ENCODE assay signal across 9 mouse cellular contexts in genomic region chr2:10081453-10082080, GRCm38 (mm10). TPM values are rescaled to one million over a fixed set of nuclear protein-coding genes. Genes with fewer than 3 reads are reported as not detected.
DNase-seq lines count a peak whose midpoint lies in the region; ATAC-seq and TF ChIP-seq lines count a peak whose summit lies in the region.
"Had no signal": no experiment of that assay in that cellular context is flagged by ENCODE, and none has a peak within 500 bp of the region (broad histone marks: within the 10 kb centered on the region; RNA-seq: fewer than 3 reads in every experiment).

No protein-coding gene starts in this region.

- H3K36me3 ChIP-seq in megakaryocyte, embryonic 14.5 days (replicated peaks; ENCODE audit: low read length), result peaks cover 42% of the 10 kb centered on the region
- H3K36me3 ChIP-seq in forebrain, embryonic 16.5 days (ENCODE audit: control insufficient read depth, insufficient read depth), result 0 out of 2 replicates have a peak, but pooled peaks cover 5% of the 10 kb centered on the region
- H3K36me3 ChIP-seq in liver, embryonic 13.5 days, result peaks cover 31% of the 10 kb centered on the region

- WGBS in forebrain, embryonic 16.5 days, result 91% methylated on average over 5 of the region's 5 CpGs
- 58% methylated on average over 5 of the region's 5 CpGs for WGBS in liver, embryonic 13.5 days (ENCODE audit: insufficient replicate concordance)
- 70% methylated on average over 5 of the region's 5 CpGs for WGBS in lung, adult 2 months

- peak; percentile 15 for DNase-seq in liver, embryonic 13.5 days
- DNase-seq in spleen, postnatal 10 days (ENCODE audit: low spot score in 2 of 2), result no peak
- no peak for DNase-seq in lung, adult 2 months
- no peak for DNase-seq in B cell, adult 2 months
- no peak for DNase-seq in T-cell, adult 2 months (ENCODE audit: low spot score)
- DNase-seq: gastrocnemius, postnatal 25 days had no signal

- H3K27ac ChIP-seq in forebrain, embryonic 16.5 days (ENCODE audit: low read length), result no peak overlapping the region
- H3K27ac ChIP-seq in liver, embryonic 13.5 days, result peak overlapping the region; percentile 39; the same call in 1 of the 2 replicates

- peaks cover 67% of the 10 kb centered on the region for H3K4me1 ChIP-seq in megakaryocyte, embryonic 14.5 days
- H3K4me1 ChIP-seq in forebrain, embryonic 16.5 days (replicated peaks; ENCODE audit: control insufficient read depth, insufficient read depth, low read length), result peaks cover 32% of the 10 kb centered on the region
- peaks cover 57% of the 10 kb centered on the region for H3K4me1 ChIP-seq in liver, embryonic 13.5 days (replicated peaks)
- peaks cover 7% of the 10 kb centered on the region; the same call in 1 of the 2 replicates for H3K4me1 ChIP-seq in lung, adult 2 months (ENCODE audit: control insufficient read depth, insufficient read depth, low read length)

- no peaks in the 10 kb centered on the region for H3K9me3 ChIP-seq in megakaryocyte, embryonic 14.5 days
- no peaks in the 10 kb centered on the region for H3K9me3 ChIP-seq in forebrain, embryonic 16.5 days (ENCODE audit: control insufficient read depth, low read length)
- H3K9me3 ChIP-seq in liver, embryonic 13.5 days (replicated peaks), result no peaks in the 10 kb centered on the region

- no peak overlapping the region; the same call in 1 of the 2 replicates for H3K9ac ChIP-seq in forebrain, embryonic 16.5 days (replicated peaks; ENCODE audit: low read depth, low read length)
- peak overlapping the region; percentile 96 for H3K9ac ChIP-seq in liver, embryonic 13.5 days

- no peak for TF ChIP-seq CTCF in lung, adult 2 months (IDR thresholded peaks at IDR 0.05; ENCODE audit: insufficient read depth, low read length)

- H3K4me3 ChIP-seq in megakaryocyte, embryonic 14.5 days (replicated peaks), result peak overlapping the region; percentile 100
- H3K4me3 ChIP-seq in forebrain, embryonic 16.5 days (replicated peaks; ENCODE audit: low read length), result peak overlapping the region; percentile 98
- peak overlapping the region; percentile 87 for H3K4me3 ChIP-seq in liver, embryonic 13.5 days (replicated peaks)
- H3K4me3 ChIP-seq in lung, adult 2 months (replicated peaks; ENCODE audit: extremely low read depth, low read depth, low read length), result no peak overlapping the region

- no peak for ATAC-seq in megakaryocyte, adult 5-6 weeks (ENCODE audit: poor library complexity, severe bottlenecking)
- no peak for ATAC-seq in forebrain, embryonic 16.5 days
- ATAC-seq in liver, embryonic 13.5 days (ENCODE audit: low read depth), result no peak

- no peaks in the 10 kb centered on the region for H3K27me3 ChIP-seq in megakaryocyte, embryonic 14.5 days (replicated peaks)
- H3K27me3 ChIP-seq in forebrain, embryonic 16.5 days (replicated peaks; ENCODE audit: control insufficient read depth, insufficient read depth, low read length), result no peaks in the 10 kb centered on the region
- H3K27me3 ChIP-seq in liver, embryonic 13.5 days, result no peaks in the 10 kb centered on the region

- H3K4me2 ChIP-seq in forebrain, embryonic 16.5 days (ENCODE audit: low read length), result peak overlapping the region; percentile 80
- H3K4me2 ChIP-seq in liver, embryonic 13.5 days, result peak overlapping the region; percentile 78

- no peak for TF ChIP-seq POLR2A in lung, adult 2 months (IDR thresholded peaks at IDR 0.05; ENCODE audit: borderline replicate concordance, extremely low read depth, low read depth, low read length)

RNA-seq across cellular contexts. Expression of gene Kin, which starts 1.2 kb away (rescaled TPM):
- polyA plus RNA-seq in megakaryocyte, embryonic 14.5 days (2012; ENCODE audit: insufficient read depth, low replicate concordance), result 1.9 TPM in 1 of 2 replicates, not detected in the other
- total RNA-seq in megakaryocyte, adult 5-6 weeks (2015), result 26.3 and 27.6 TPM in 2 replicates
- 24.2 and 35.6 TPM in 2 replicates for total RNA-seq in megakaryocyte, adult 5-6 weeks (2017)
- 34.2 and 39.8 TPM in 2 replicates for polyA plus RNA-seq in forebrain, embryonic 16.5 days (2015; fragmentation: Nextera tagmentation; extraction: Ambion mirVana)
- 19.6 and 22.1 TPM in 2 replicates for polyA plus RNA-seq in liver, embryonic 13.5 days (2015; fragmentation: Nextera tagmentation; extraction: Ambion mirVana)
- polyA plus RNA-seq in lung, adult 2 months (2012; rRNA removed), result 1.7 TPM in 2 replicates

RNA-seq across cellular contexts. Expression of gene Atp5c1, which starts 1.3 kb away (rescaled TPM):
- polyA plus RNA-seq in megakaryocyte, embryonic 14.5 days (2012; ENCODE audit: insufficient read depth, low replicate concordance), result 6.9 and 17.5 TPM in 2 replicates
- total RNA-seq in megakaryocyte, adult 5-6 weeks (2015), result 493 and 571 TPM in 2 replicates
- 410 and 491 TPM in 2 replicates for total RNA-seq in megakaryocyte, adult 5-6 weeks (2017)
- 543 and 544 TPM in 2 replicates for polyA plus RNA-seq in forebrain, embryonic 16.5 days (2015; fragmentation: Nextera tagmentation; extraction: Ambion mirVana)
- 409 and 441 TPM in 2 replicates for polyA plus RNA-seq in liver, embryonic 13.5 days (2015; fragmentation: Nextera tagmentation; extraction: Ambion mirVana)
- polyA plus RNA-seq in lung, adult 2 months (2012; rRNA removed), result 125 and 180 TPM in 2 replicates

RNA-seq across cellular contexts. Expression of gene Taf3, which starts 33.2 kb away (rescaled TPM):
- 17.0 and 19.0 TPM in 2 replicates for polyA plus RNA-seq in megakaryocyte, embryonic 14.5 days (2012; ENCODE audit: insufficient read depth, low replicate concordance)
- 12.5 and 13.3 TPM in 2 replicates for total RNA-seq in megakaryocyte, adult 5-6 weeks (2015)
- total RNA-seq in megakaryocyte, adult 5-6 weeks (2017), result 8.7 and 12.6 TPM in 2 replicates
- polyA plus RNA-seq in forebrain, embryonic 16.5 days (2015; fragmentation: Nextera tagmentation; extraction: Ambion mirVana), result 14.3 and 14.5 TPM in 2 replicates
- polyA plus RNA-seq in liver, embryonic 13.5 days (2015; fragmentation: Nextera tagmentation; extraction: Ambion mirVana), result 8.0 and 9.4 TPM in 2 replicates
- 5.8 and 8.7 TPM in 2 replicates for polyA plus RNA-seq in lung, adult 2 months (2012; rRNA removed)

RNA-seq across cellular contexts. Expression of gene Itih2, which starts 49.6 kb away (rescaled TPM):
- polyA plus RNA-seq in megakaryocyte, embryonic 14.5 days (2012; ENCODE audit: insufficient read depth, low replicate concordance), result not detected in 2 replicates
- not detected in 2 replicates for total RNA-seq in megakaryocyte, adult 5-6 weeks (2015)
- total RNA-seq in megakaryocyte, adult 5-6 weeks (2017), result not detected in 2 replicates
- 2.1 and 3.8 TPM in 2 replicates for polyA plus RNA-seq in forebrain, embryonic 16.5 days (2015; fragmentation: Nextera tagmentation; extraction: Ambion mirVana)
- 224 and 305 TPM in 2 replicates for polyA plus RNA-seq in liver, embryonic 13.5 days (2015; fragmentation: Nextera tagmentation; extraction: Ambion mirVana)
- 1.4 and 2.6 TPM in 2 replicates for polyA plus RNA-seq in lung, adult 2 months (2012; rRNA removed)
